Mouse (Mus musculus): ENCODE results near the gene Prss42. TPM values are rescaled to one million over a fixed set of nuclear protein-coding genes. Genes with fewer than 3 reads are reported as not detected.
A peak's percentile ranks its signal among the peaks of the same experiment; 100 is the strongest.

Gene Prss42
- polyA plus RNA-seq, 1 experiment = not detected

- TF ChIP-seq CTCF (IDR thresholded peaks at IDR 0.05; ENCODE audit: low read depth, low read length) = no peak
- TF ChIP-seq POLR2A (IDR thresholded peaks at IDR 0.05; ENCODE audit: borderline replicate concordance, low read depth, low read length) = no peak
- Histone ChIP-seq H3K4me1 (ENCODE audit: control insufficient read depth, insufficient read depth, low read length) (no peaks in the 10 kb centered on the region), H3K4me3 (ENCODE audit: insufficient read depth, low read length) (no peak overlapping the region), H3K27ac (ENCODE audit: insufficient read depth, low read depth, low read length) (no peak overlapping the region)
Measured at GRCm38 (mm10) chr9:110762763-110763162, 35.2 kb upstream of the Prss42 start.

- TF ChIP-seq CTCF (IDR thresholded peaks at IDR 0.05; ENCODE audit: low read depth, low read length) (no peak), POLR2A (IDR thresholded peaks at IDR 0.05; ENCODE audit: borderline replicate concordance, low read depth, low read length) (no peak)
- Histone ChIP-seq H3K4me1 (ENCODE audit: control insufficient read depth, insufficient read depth, low read length) (no peaks in the 10 kb centered on the region), H3K27ac (ENCODE audit: insufficient read depth, low read depth, low read length) (no peak overlapping the region)
Measured at GRCm38 (mm10) chr9:110763405-110763804, 34.6 kb upstream of the Prss42 start.

GRCm38 (mm10) chr9:110772336-110772735 is 25.6 kb upstream of the Prss42 start:
- Histone ChIP-seq H3K27ac (ENCODE audit: insufficient read depth, low read depth, low read length) (no peak overlapping the region), H3K4me3 (ENCODE audit: insufficient read depth, low read length) (no peak overlapping the region), H3K4me1 (ENCODE audit: control insufficient read depth, insufficient read depth, low read length) (no peaks in the 10 kb centered on the region)
- TF ChIP-seq POLR2A (IDR thresholded peaks at IDR 0.05; ENCODE audit: borderline replicate concordance, low read depth, low read length) = no peak
- TF ChIP-seq CTCF (IDR thresholded peaks at IDR 0.05; ENCODE audit: low read depth, low read length) = no peak

More at GRCm38 (mm10) chr9:110763405-110763804, 34.6 kb upstream of the Prss42 start:
- H3K4me3 ChIP-seq (ENCODE audit: insufficient read depth, low read length) = no peak overlapping the region

GRCm38 (mm10) chr9:110774403-110775268 is 23.3 kb upstream of the Prss42 start:
- TF ChIP-seq CTCF (IDR thresholded peaks at IDR 0.05; ENCODE audit: low read depth, low read length) (no peak), POLR2A (IDR thresholded peaks at IDR 0.05; ENCODE audit: borderline replicate concordance, low read depth, low read length) (no peak)
- no peak overlapping the region for H3K27ac ChIP-seq (ENCODE audit: insufficient read depth, low read depth, low read length)
- H3K4me3 ChIP-seq (ENCODE audit: insufficient read depth, low read length) = no peak overlapping the region
- H3K4me1 ChIP-seq (ENCODE audit: control insufficient read depth, insufficient read depth, low read length) = no peaks in the 10 kb centered on the region

- Histone ChIP-seq H3K4me3 (ENCODE audit: insufficient read depth, low read length) (no peak overlapping the region), H3K27ac (ENCODE audit: insufficient read depth, low read depth, low read length) (no peak overlapping the region), H3K4me1 (ENCODE audit: control insufficient read depth, insufficient read depth, low read length) (no peaks in the 10 kb centered on the region)
- no peak for TF ChIP-seq POLR2A (IDR thresholded peaks at IDR 0.05; ENCODE audit: borderline replicate concordance, low read depth, low read length)
- no peak for TF ChIP-seq CTCF (IDR thresholded peaks at IDR 0.05; ENCODE audit: low read depth, low read length)
Measured at GRCm38 (mm10) chr9:110775269-110776022, 22.5 kb upstream of the Prss42 start.

- Histone ChIP-seq H3K4me3 (ENCODE audit: insufficient read depth, low read length) (no peak overlapping the region), H3K27ac (ENCODE audit: insufficient read depth, low read depth, low read length) (no peak overlapping the region), H3K4me1 (ENCODE audit: control insufficient read depth, insufficient read depth, low read length) (peaks cover 7% of the 10 kb centered on the region)
- TF ChIP-seq CTCF (IDR thresholded peaks at IDR 0.05; ENCODE audit: low read depth, low read length) (no peak), POLR2A (IDR thresholded peaks at IDR 0.05; ENCODE audit: borderline replicate concordance, low read depth, low read length) (no peak)
Measured at GRCm38 (mm10) chr9:110778100-110778499, 19.9 kb upstream of the Prss42 start.

- no peak for TF ChIP-seq POLR2A (IDR thresholded peaks at IDR 0.05; ENCODE audit: borderline replicate concordance, low read depth, low read length)
- no peak for TF ChIP-seq CTCF (IDR thresholded peaks at IDR 0.05; ENCODE audit: low read depth, low read length)
- H3K4me1 ChIP-seq (ENCODE audit: control insufficient read depth, insufficient read depth, low read length) = peaks cover 9% of the 10 kb centered on the region
- no peak overlapping the region for H3K27ac ChIP-seq (ENCODE audit: insufficient read depth, low read depth, low read length)
- H3K4me3 ChIP-seq (ENCODE audit: insufficient read depth, low read length) = no peak overlapping the region
Measured at GRCm38 (mm10) chr9:110778559-110778958, 19.4 kb upstream of the Prss42 start.

GRCm38 (mm10) chr9:110779242-110779913 is 18.6 kb upstream of the Prss42 start:
- 0 out of 2 replicates have a peak, but pooled peaks have one; percentile 10 for TF ChIP-seq CTCF (IDR thresholded peaks at IDR 0.05; ENCODE audit: low read depth, low read length)
- TF ChIP-seq POLR2A (IDR thresholded peaks at IDR 0.05; ENCODE audit: borderline replicate concordance, low read depth, low read length) = no peak
- no peak overlapping the region for H3K4me3 ChIP-seq (ENCODE audit: insufficient read depth, low read length)
- H3K4me1 ChIP-seq (ENCODE audit: control insufficient read depth, insufficient read depth, low read length) = peaks cover 11% of the 10 kb centered on the region
- H3K27ac ChIP-seq (ENCODE audit: insufficient read depth, low read depth, low read length) = no peak overlapping the region

GRCm38 (mm10) chr9:110781256-110781721 is 16.7 kb upstream of the Prss42 start:
- TF ChIP-seq CTCF (IDR thresholded peaks at IDR 0.05; ENCODE audit: low read depth, low read length) = peak; percentile 40; the same call in 1 of the 2 replicates
- TF ChIP-seq POLR2A (IDR thresholded peaks at IDR 0.05; ENCODE audit: borderline replicate concordance, low read depth, low read length) = no peak
- Histone ChIP-seq H3K4me3 (ENCODE audit: insufficient read depth, low read length) (peak overlapping the region; percentile 58), H3K4me1 (ENCODE audit: control insufficient read depth, insufficient read depth, low read length) (peaks cover 16% of the 10 kb centered on the region), H3K27ac (ENCODE audit: insufficient read depth, low read depth, low read length) (0 out of 2 replicates have a peak overlapping the region, but pooled peaks have one; percentile 8)

Measured in bone marrow macrophage, adult 2 months (primary cell).